Mouse (Mus musculus) CH12.LX (cell line): ENCODE data around the gene Pwp1.

Source experiments
- CTCF ChIP-seq, 2 experiments: IDR thresholded peaks in 1 of 2; conservative IDR thresholded peaks in 1 of 2; 2 replicates each; pipeline ENCODE4 v1.5.1; 2011 to 2012; ENCODE audit warnings: low read depth in 2 of 2, low read length in 2 of 2, improper control_type of control experiment in 1 of 2, inconsistent platforms in 1 of 2, mild to moderate bottlenecking in 1 of 2, moderate library complexity in 1 of 2
- EP300 ChIP-seq: IDR thresholded peaks from 2 replicates; pipeline ENCODE4 v1.6.1; 2011; ENCODE audit warnings: low read length, improper control_type of control experiment
- MAFK ChIP-seq: IDR thresholded peaks from 2 replicates; pipeline ENCODE4 v1.6.1; 2011; ENCODE audit warnings: low read length, improper control_type of control experiment; ENCODE audit not compliant: insufficient replicate concordance
- PAX5 ChIP-seq: IDR thresholded peaks from 2 replicates; pipeline ENCODE4 v1.6.1; 2012; ENCODE audit warnings: low read length, inconsistent platforms, mixed read lengths
- POLR2A ChIP-seq: IDR thresholded peaks from 2 replicates; pipeline ENCODE4 v1.6.1; 2011; ENCODE audit warnings: low read depth, mild to moderate bottlenecking, improper control_type of control experiment, low read length
- ZC3H11A ChIP-seq: IDR thresholded peaks from 2 replicates; pipeline ENCODE4 v1.6.1; 2012; ENCODE audit warnings: low read depth, mild to moderate bottlenecking, inconsistent platforms, low read length, improper control_type of control experiment
- ZNF384 ChIP-seq: IDR thresholded peaks from 2 replicates; pipeline ENCODE4 v1.6.1; 2012; ENCODE audit warnings: low read depth, low read length, improper control_type of control experiment, inconsistent platforms

DNA sequence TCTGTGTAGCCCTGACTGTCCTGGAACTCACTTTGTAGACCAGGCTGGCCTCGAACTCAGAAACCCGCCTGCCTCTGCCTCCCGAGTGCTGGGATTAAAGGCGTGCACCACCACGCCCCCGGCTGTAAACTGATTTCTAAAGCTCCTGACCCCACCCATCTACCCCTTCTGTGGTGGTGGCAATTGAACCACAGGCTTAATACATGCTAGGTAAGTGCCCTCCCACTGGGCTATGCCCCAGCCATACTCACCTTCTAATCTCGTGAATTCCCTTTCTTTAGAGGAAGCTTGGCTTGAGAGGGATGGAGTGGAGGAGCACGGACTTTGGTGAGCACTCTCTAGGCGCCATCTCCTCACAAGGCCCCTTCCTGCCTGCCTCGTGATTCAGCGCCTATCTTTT, 100.7 kb downstream of the Pwp1 start:
- TF ChIP-seq MAFK = no peak
- no peak for TF ChIP-seq POLR2A
- TF ChIP-seq ZNF384 = no peak
- TF ChIP-seq CTCF (conservative IDR thresholded peaks at IDR 0.05 in 1 of 2, IDR thresholded peaks at IDR 0.05 in 1 of 2; ENCODE audit: low read depth in 2 of 2, low read length in 2 of 2) = no peak
- no peak for TF ChIP-seq EP300
- no peak for TF ChIP-seq ZC3H11A
- no peak for TF ChIP-seq PAX5
